Mouse (Mus musculus) intestine, postnatal 0 days (tissue): ENCODE data around the gene Trf. TPM values are rescaled to one million over a fixed set of nuclear protein-coding genes. Genes with fewer than 3 reads are reported as not detected.
A peak's percentile ranks its signal among the peaks of the same experiment; 100 is the strongest.

Experiments used
- ATAC-seq: fragments of 200-750 bp; cut with Nextera tagmentation; 2 replicates; pipeline ENCODE4 v1.8.0; 2017; ENCODE audit warnings: mild to moderate bottlenecking, moderate TSS enrichment, moderate library complexity
- H3K27ac ChIP-seq: fragments of 300-500 bp; sonication (generic); 2 replicates; pipeline ENCODE4 v1.5.1; 2014; ENCODE audit warnings: mild to moderate bottlenecking, low read depth, low read length, moderate library complexity
- H3K27me3 ChIP-seq: fragments of 300-500 bp; sonication (generic); replicated peaks from 2 replicates; pipeline ENCODE4 v1.6.1; 2014; ENCODE audit warnings: low read length, mixed read lengths; ENCODE audit not compliant: control insufficient read depth, insufficient read depth
- H3K36me3 ChIP-seq: fragments of 300-500 bp; sonication (generic); 2 replicates; pipeline ENCODE4 v1.6.1; 2014; ENCODE audit warnings: mild to moderate bottlenecking, moderate library complexity; ENCODE audit not compliant: control insufficient read depth, insufficient read depth
- H3K4me1 ChIP-seq: fragments of 300-500 bp; sonication (generic); replicated peaks from 2 replicates; pipeline ENCODE4 v1.6.1; 2014; ENCODE audit warnings: antibody characterized with exemption, low read length, mixed read lengths; ENCODE audit not compliant: control insufficient read depth, insufficient read depth
- H3K4me2 ChIP-seq: fragments of 300-500 bp; sonication (generic); replicated peaks from 2 replicates; pipeline ENCODE4 v1.6.1; 2014; ENCODE audit warnings: low read depth, mild to moderate bottlenecking, moderate library complexity
- H3K4me3 ChIP-seq: fragments of 300-500 bp; sonication (generic); 2 replicates; pipeline ENCODE4 v1.5.1; 2014; ENCODE audit warnings: low read depth, low read length
- H3K9ac ChIP-seq: fragments of 300-500 bp; sonication (generic); 2 replicates; pipeline ENCODE4 v1.6.1; 2014; ENCODE audit warnings: mild to moderate bottlenecking, low read depth, low read length
- H3K9me3 ChIP-seq: fragments of 300-500 bp; sonication (generic); 2 replicates; pipeline ENCODE4 v1.6.1; 2016; ENCODE audit warnings: mixed run types; ENCODE audit not compliant: control insufficient read depth
- CTCF ChIP-seq: sonication (generic); IDR thresholded peaks from 2 replicates; pipeline ENCODE4 v1.5.1; 2016; ENCODE audit warnings: low read depth, mild to moderate bottlenecking, control low read depth, antibody characterized with exemption, moderate library complexity
- WGBS: fragments of 180-500 bp; shearing (Covaris S2); extraction: QIAGEN DNeasy Blood & Tissue Kit; methylation state at CpG from one replicate; pipeline ENCODE4 v1.1.7; 2014; 5-methylcytosine and 5-hydroxymethylcytosine counted together
- polyA plus RNA-seq: library from polyadenylated mRNA; unstranded; fragments of >200 nt; fragmentation: Nextera tagmentation; extraction: Ambion mirVana; gene quantifications from 2 replicates; pipeline ENCODE4 v1.2.1, GENCODE M21; 2015

Trf gene
- polyA plus RNA-seq, 1 experiment from 2014 or later, result 245 TPM

DNA sequence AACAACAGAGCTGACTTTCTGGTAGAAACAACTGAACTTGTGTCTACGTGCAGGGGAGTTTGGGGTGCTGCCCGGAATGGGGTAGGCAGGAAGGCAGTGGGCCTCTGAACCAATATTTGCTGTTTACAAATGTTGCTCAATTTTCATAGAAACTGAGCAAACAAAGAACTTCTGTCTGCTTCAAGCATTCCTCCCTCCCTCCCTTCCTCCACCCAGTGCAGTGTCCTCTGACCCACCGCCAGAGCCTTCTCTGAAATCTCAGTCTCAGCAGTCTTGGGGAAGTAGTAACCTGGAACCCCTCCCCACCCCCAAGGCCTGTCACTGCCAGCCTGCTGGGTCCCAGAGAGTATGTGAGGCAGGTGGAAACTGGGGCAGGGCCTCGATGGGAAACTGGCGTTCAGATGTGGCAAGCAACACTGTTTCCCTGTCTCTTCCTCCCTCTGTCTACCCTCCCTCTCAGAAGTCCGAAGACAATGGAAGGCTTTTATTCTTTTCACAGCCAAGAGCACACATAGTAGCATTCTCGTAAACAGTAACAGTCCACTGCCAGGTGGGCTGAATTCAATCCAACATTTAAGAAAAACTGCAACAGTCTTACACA, 4.4 kb upstream of the Trf start:
- no peak overlapping the region for H3K4me2 ChIP-seq
- H3K36me3 ChIP-seq, result no peaks in the 10 kb centered on the region
- H3K9ac ChIP-seq, result no peak overlapping the region
- no peak overlapping the region for H3K27ac ChIP-seq
- WGBS, result 37% methylated on average over 7 of the region's 7 CpGs
- TF ChIP-seq CTCF, result no peak
- peak; percentile 20; the same call in 1 of the 2 replicates for ATAC-seq
- no peaks in the 10 kb centered on the region for H3K9me3 ChIP-seq
- no peak overlapping the region for H3K4me3 ChIP-seq
- H3K4me1 ChIP-seq, result peaks cover 6% of the 10 kb centered on the region; the same call in 1 of the 2 replicates
- no peaks in the 10 kb centered on the region for H3K27me3 ChIP-seq

GRCm38 (mm10) chr9:103234059-103234458, 3.8 kb upstream of the Trf start:
- Histone ChIP-seq H3K27ac (no peak overlapping the region), H3K4me2 (no peak overlapping the region), H3K27me3 (no peaks in the 10 kb centered on the region), H3K9ac (no peak overlapping the region), H3K36me3 (no peaks in the 10 kb centered on the region), H3K4me1 (peaks cover 6% of the 10 kb centered on the region; the same call in 1 of the 2 replicates), H3K4me3 (no peak overlapping the region), H3K9me3 (no peaks in the 10 kb centered on the region)
- ATAC-seq, result no peak
- TF ChIP-seq CTCF, result no peak
- WGBS, result 66% methylated on average over 7 of the region's 7 CpGs

GRCm38 (mm10) chr9:103233006-103233395, 2.8 kb upstream of the Trf start:
- 0 out of 2 replicates have a peak overlapping the region, but pooled peaks have one; percentile 3 for H3K9ac ChIP-seq
- no peaks in the 10 kb centered on the region for H3K27me3 ChIP-seq
- no peaks in the 10 kb centered on the region for H3K36me3 ChIP-seq
- H3K27ac ChIP-seq, result no peak overlapping the region
- no peak overlapping the region for H3K4me3 ChIP-seq
- no peak for ATAC-seq
- H3K4me1 ChIP-seq, result peaks cover 6% of the 10 kb centered on the region; the same call in 1 of the 2 replicates
- no peak overlapping the region for H3K4me2 ChIP-seq
- no peaks in the 10 kb centered on the region for H3K9me3 ChIP-seq
- 60% methylated on average over 7 of the region's 7 CpGs for WGBS
- TF ChIP-seq CTCF, result no peak

- Histone ChIP-seq H3K9ac (0 out of 2 replicates have a peak overlapping the region, but pooled peaks have one; percentile 3), H3K27me3 (no peaks in the 10 kb centered on the region), H3K27ac (no peak overlapping the region), H3K4me3 (no peak overlapping the region), H3K36me3 (no peaks in the 10 kb centered on the region), H3K4me1 (peaks cover 6% of the 10 kb centered on the region; the same call in 1 of the 2 replicates), H3K4me2 (no peak overlapping the region), H3K9me3 (no peaks in the 10 kb centered on the region)
- no peak for TF ChIP-seq CTCF
- 81% methylated on average over 7 of the region's 7 CpGs for WGBS
- ATAC-seq, result no peak
Measured at GRCm38 (mm10) chr9:103232232-103233005, 2.2 kb upstream of the Trf start.

DNA sequence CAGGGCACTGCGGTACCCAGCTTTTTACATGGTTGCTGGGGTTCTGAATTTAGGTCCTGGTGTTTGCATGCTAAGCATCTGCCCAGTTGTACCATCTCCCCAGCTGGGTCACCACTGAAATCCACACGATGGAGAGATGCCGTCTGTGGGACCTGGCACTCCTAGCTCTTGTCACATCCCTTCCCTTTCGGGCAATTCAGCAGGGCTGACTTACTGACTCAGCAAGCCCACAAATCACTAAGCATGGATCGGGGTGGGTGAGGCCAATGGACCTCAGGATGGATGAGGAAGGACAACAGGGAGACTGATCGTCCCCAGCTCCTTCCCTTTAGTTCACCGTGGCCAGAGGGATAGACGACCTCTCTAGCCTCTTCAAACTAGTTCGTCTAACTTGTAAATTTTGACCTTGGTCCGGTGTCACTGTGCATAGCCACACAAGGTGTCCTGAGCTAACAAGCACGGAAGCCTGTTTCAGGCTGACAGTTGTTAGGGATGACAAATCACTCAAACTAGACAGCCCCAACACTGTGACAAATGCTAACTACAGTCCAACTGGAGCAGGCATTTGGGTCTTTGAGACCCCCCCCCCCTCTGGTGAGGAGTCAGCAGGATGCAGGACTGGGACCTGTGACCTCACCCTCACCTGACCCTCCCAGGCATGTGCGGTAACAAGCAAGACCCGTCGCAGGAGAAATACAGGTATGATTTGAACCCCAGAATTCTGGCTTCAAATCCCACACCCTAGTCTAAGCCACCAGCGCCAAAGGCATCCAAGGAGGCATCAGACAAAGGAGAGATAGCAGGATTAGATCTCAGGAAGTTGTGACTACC, 992 bp downstream of the Trf start:
- Histone ChIP-seq H3K27me3 (no peaks in the 10 kb centered on the region), H3K9me3 (no peaks in the 10 kb centered on the region), H3K4me2 (peak overlapping the region; percentile 65), H3K4me3 (0 out of 2 replicates have a peak overlapping the region, but pooled peaks have one; percentile 27), H3K27ac (no peak overlapping the region), H3K9ac (no peak overlapping the region), H3K36me3 (no peaks in the 10 kb centered on the region; the same call in 1 of the 2 replicates), H3K4me1 (0 out of 2 replicates have a peak, but pooled peaks cover 2% of the 10 kb centered on the region)
- ATAC-seq, result no peak
- 76% methylated on average over 15 of the region's 15 CpGs for WGBS
- TF ChIP-seq CTCF, result no peak
